In the genomic region with DNA sequence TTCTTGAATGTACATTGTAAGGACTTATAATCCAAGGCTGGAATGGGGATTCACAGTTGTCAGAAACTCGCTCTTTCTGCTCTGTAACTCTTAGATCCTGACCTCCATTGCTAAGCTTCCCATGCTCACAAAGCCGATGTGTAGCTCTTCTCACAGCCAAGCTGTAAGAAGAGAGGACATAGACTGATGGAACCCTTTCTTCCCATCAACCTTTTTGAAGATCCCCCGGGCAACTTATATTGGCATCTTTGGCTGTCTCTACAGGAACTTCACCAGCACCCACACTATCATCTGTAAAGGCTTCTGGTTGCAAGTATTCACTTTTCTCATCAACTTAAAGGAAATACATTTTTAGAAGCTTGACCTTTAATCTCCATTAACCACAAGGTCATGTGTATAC, we compare ENCODE assay signal across 22 mouse cellular contexts. TPM values are rescaled to one million over a fixed set of nuclear protein-coding genes. Genes with fewer than 3 reads are reported as not detected.
DNase-seq lines count a peak whose midpoint lies in the region; ATAC-seq and TF ChIP-seq lines count a peak whose summit lies in the region.
"Had no signal": no experiment of that assay in that cellular context is flagged by ENCODE, and none has a peak within 500 bp of the region (broad histone marks: within the 10 kb centered on the region; RNA-seq: fewer than 3 reads in every experiment).

No protein-coding gene starts in this region.

- peaks cover 26% of the 10 kb centered on the region for H3K4me1 ChIP-seq in bone marrow macrophage, adult 2 months (ENCODE audit: control insufficient read depth, insufficient read depth, low read length)

- no peak for TF ChIP-seq POLR2A in bone marrow macrophage, adult 2 months (IDR thresholded peaks at IDR 0.05; ENCODE audit: borderline replicate concordance, low read depth, low read length)

- DNase-seq in heart, adult 11 months: peak; percentile 60
- no peak for DNase-seq in heart, postnatal 10 days
- peak; percentile 56 for DNase-seq in 416B (ENCODE audit: low read depth)
- no peak for DNase-seq in testis, postnatal 14 days (ENCODE audit: low spot score)
- DNase-seq in kidney, adult 18-20 months: no peak
- no peak for DNase-seq in left cerebral cortex, adult 9 months (ENCODE audit: low spot score in 2 of 2)
- DNase-seq: adrenal gland, adult 2 months; adrenal gland, adult 8-10 months; adrenal gland, postnatal 10 days; adrenal gland, postnatal 14 days; adrenal gland, postnatal 25 days; adrenal gland, postnatal 36 days; B cell, adult 2 months; cerebellum, adult 11 months; cerebellum, adult 11-12 months; cerebellum, adult 18-20 months; cerebellum, adult 2 months had no signal

- TF ChIP-seq CTCF in bone marrow macrophage, adult 2 months (IDR thresholded peaks at IDR 0.05; ENCODE audit: low read depth, low read length): no peak

- no peak overlapping the region; the same call in 1 of the 2 replicates for H3K4me3 ChIP-seq in bone marrow macrophage, adult 2 months (ENCODE audit: insufficient read depth, low read length)

- H3K27ac ChIP-seq in bone marrow macrophage, adult 2 months (ENCODE audit: insufficient read depth, low read depth, low read length): peak overlapping the region; percentile 54

- intact Hi-C loops in heart, postnatal 10 days (cut with DNase I): loop anchor here (2.0 kb wide), 1 partner anchor 19 kb away; no protein-coding TSS in a partner anchor

- ATAC-seq in monocyte, adult 5-6 weeks (replicated peaks; ENCODE audit: insufficient number of reproducible peaks, low FRiP score, low TSS enrichment, poor library complexity, severe bottlenecking): peak; percentile 38; the same call in 1 of the 2 replicates
- ATAC-seq: activated CD4-positive, CD25-positive, alpha-beta regulatory T cell, adult 4 months; CD4-positive, CD25-positive, alpha-beta regulatory T cell, adult 4 months; Patski had no signal

RNA-seq across cellular contexts. Expression of gene Itgav, which starts 2.6 kb away (rescaled TPM):
- total RNA-seq in heart, postnatal 10 days (2021): 10 to 100 TPM; 53.7 to 56.0 TPM
- 93.4 and 93.5 TPM in 2 replicates for polyA plus RNA-seq in bone marrow macrophage, adult 2 months (2012; ENCODE audit: insufficient read depth, insufficient read length, missing spikeins)
- total RNA-seq in monocyte, adult 5-6 weeks (2017): 112 to 168 TPM (median 124 TPM) in 3 replicates

Comparison
In these comparisons a context has a peak if more than half of its experiments do, and no peak if none do; other contexts are left out.
1. DNase-seq: peak in heart, adult 11 months (single experiment) and 416B (single experiment); none in heart, postnatal 10 days (0 of 2), testis, postnatal 14 days (single experiment), kidney, adult 18-20 months (single experiment) and left cerebral cortex, adult 9 months (0 of 2).